Mouse (Mus musculus): ENCODE data around the gene Nedd4.

- no peak for TF ChIP-seq CTCF (IDR thresholded peaks at IDR 0.05; ENCODE audit: control insufficient read depth, insufficient read depth, insufficient read length)
- no peak for TF ChIP-seq CEBPB (IDR thresholded peaks at IDR 0.05; ENCODE audit: low read depth)
Measured at GRCm38 (mm10) chr9:72661895-72662661, at the start of gene Nedd4.
